Mouse (Mus musculus): ENCODE measurements around the gene Cacnb4. TPM values are rescaled to one million over a fixed set of nuclear protein-coding genes. Genes with fewer than 3 reads are reported as not detected.

The Cacnb4 gene
- polyA plus RNA-seq, 1 experiment from 2014 or later, result 1.3 TPM

GRCm38 (mm10) chr2:52512206-52512605 is 164.4 kb downstream of the Cacnb4 start:
- WGBS, result 61% methylated on average over 3 of the region's 3 CpGs
- H3K4me2 ChIP-seq, result no peak overlapping the region; the same call in 1 of the 2 replicates

GRCm38 (mm10) chr2:52511799-52512198 is 164.8 kb downstream of the Cacnb4 start:
- Histone ChIP-seq H3K4me2 (no peak overlapping the region; the same call in 1 of the 2 replicates), H3K36me3 (no peaks in the 10 kb centered on the region), H3K4me3 (no peak overlapping the region), H3K4me1 (peaks cover 6% of the 10 kb centered on the region; the same call in 1 of the 2 replicates), H3K27me3 (peaks cover 5% of the 10 kb centered on the region; the same call in 1 of the 2 replicates), H3K9me3 (no peaks in the 10 kb centered on the region), H3K27ac (no peak overlapping the region), H3K9ac (no peak overlapping the region)
- WGBS, result 39% methylated on average over 13 of the region's 13 CpGs
- ATAC-seq (ENCODE audit: insufficient number of reproducible peaks, insufficient read depth, low FRiP score, low TSS enrichment, low read depth), result no peak

More at GRCm38 (mm10) chr2:52512206-52512605, 164.4 kb downstream of the Cacnb4 start:
- Histone ChIP-seq H3K27me3 (peaks cover 5% of the 10 kb centered on the region; the same call in 1 of the 2 replicates), H3K9me3 (no peaks in the 10 kb centered on the region), H3K4me1 (peaks cover 6% of the 10 kb centered on the region; the same call in 1 of the 2 replicates), H3K27ac (no peak overlapping the region), H3K9ac (no peak overlapping the region), H3K36me3 (no peaks in the 10 kb centered on the region), H3K4me3 (no peak overlapping the region)
- ATAC-seq (ENCODE audit: insufficient number of reproducible peaks, insufficient read depth, low FRiP score, low TSS enrichment, low read depth), result no peak

- ATAC-seq (ENCODE audit: insufficient number of reproducible peaks, insufficient read depth, low FRiP score, low TSS enrichment, low read depth), result no peak
- Histone ChIP-seq H3K4me1 (no peaks in the 10 kb centered on the region), H3K9ac (no peak overlapping the region), H3K27me3 (peaks cover 5% of the 10 kb centered on the region; the same call in 1 of the 2 replicates), H3K9me3 (no peaks in the 10 kb centered on the region), H3K4me2 (no peak overlapping the region), H3K27ac (no peak overlapping the region), H3K4me3 (no peak overlapping the region), H3K36me3 (no peaks in the 10 kb centered on the region)
- WGBS, result 65% methylated on average over 19 of the region's 19 CpGs
These were observed 166.7 kb downstream of the Cacnb4 start for GRCm38 (mm10) chr2:52509779-52510500.

- Histone ChIP-seq H3K27me3 (0 out of 2 replicates have a peak, but pooled peaks cover 5% of the 10 kb centered on the region), H3K4me3 (no peak overlapping the region), H3K4me2 (no peak overlapping the region), H3K9ac (no peak overlapping the region), H3K27ac (no peak overlapping the region), H3K36me3 (no peaks in the 10 kb centered on the region), H3K4me1 (no peaks in the 10 kb centered on the region), H3K9me3 (no peaks in the 10 kb centered on the region)
- 68% methylated on average over 2 of the region's 2 CpGs for WGBS
- no peak for ATAC-seq (ENCODE audit: insufficient number of reproducible peaks, insufficient read depth, low FRiP score, low TSS enrichment, low read depth)
These were observed 171.5 kb downstream of the Cacnb4 start for GRCm38 (mm10) chr2:52505164-52505563.

- Histone ChIP-seq H3K27me3 (0 out of 2 replicates have a peak, but pooled peaks cover 2% of the 10 kb centered on the region), H3K27ac (no peak overlapping the region), H3K9me3 (no peaks in the 10 kb centered on the region), H3K4me2 (no peak overlapping the region), H3K4me1 (peaks cover 3% of the 10 kb centered on the region; the same call in 1 of the 2 replicates), H3K9ac (no peak overlapping the region), H3K36me3 (no peaks in the 10 kb centered on the region), H3K4me3 (no peak overlapping the region)
- ATAC-seq (ENCODE audit: insufficient number of reproducible peaks, insufficient read depth, low FRiP score, low TSS enrichment, low read depth), result no peak
- 81% methylated on average over 3 of the region's 3 CpGs for WGBS
These were observed 171.9 kb downstream of the Cacnb4 start for GRCm38 (mm10) chr2:52504762-52505161.

GRCm38 (mm10) chr2:52499849-52500262 is 176.8 kb downstream of the Cacnb4 start:
- Histone ChIP-seq H3K36me3 (no peaks in the 10 kb centered on the region), H3K4me2 (no peak overlapping the region), H3K27me3 (no peaks in the 10 kb centered on the region), H3K4me3 (no peak overlapping the region), H3K9me3 (no peaks in the 10 kb centered on the region), H3K9ac (no peak overlapping the region), H3K4me1 (peaks cover 13% of the 10 kb centered on the region), H3K27ac (no peak overlapping the region)
- 65% methylated on average over 6 of the region's 6 CpGs for WGBS
- ATAC-seq (ENCODE audit: insufficient number of reproducible peaks, insufficient read depth, low FRiP score, low TSS enrichment, low read depth), result no peak

GRCm38 (mm10) chr2:52499101-52499537 is 177.5 kb downstream of the Cacnb4 start:
- H3K4me2 ChIP-seq, result no peak overlapping the region
- H3K36me3 ChIP-seq, result no peaks in the 10 kb centered on the region
- H3K4me1 ChIP-seq, result peaks cover 20% of the 10 kb centered on the region
- no peak overlapping the region for H3K4me3 ChIP-seq
- no peak overlapping the region for H3K27ac ChIP-seq
- H3K9me3 ChIP-seq, result no peaks in the 10 kb centered on the region
- no peaks in the 10 kb centered on the region for H3K27me3 ChIP-seq
- WGBS, result 78% methylated on average over 12 of the region's 12 CpGs
- no peak overlapping the region for H3K9ac ChIP-seq
- no peak for ATAC-seq (ENCODE audit: insufficient number of reproducible peaks, insufficient read depth, low FRiP score, low TSS enrichment, low read depth)

- Histone ChIP-seq H3K27me3 (no peaks in the 10 kb centered on the region), H3K4me1 (peaks cover 24% of the 10 kb centered on the region), H3K36me3 (no peaks in the 10 kb centered on the region), H3K4me2 (no peak overlapping the region), H3K9me3 (no peaks in the 10 kb centered on the region), H3K4me3 (no peak overlapping the region), H3K9ac (no peak overlapping the region), H3K27ac (no peak overlapping the region)
- ATAC-seq (ENCODE audit: insufficient number of reproducible peaks, insufficient read depth, low FRiP score, low TSS enrichment, low read depth), result no peak
- 62% methylated on average over 11 of the region's 11 CpGs for WGBS
These were observed 181.4 kb downstream of the Cacnb4 start for GRCm38 (mm10) chr2:52495097-52495694.

- ATAC-seq (ENCODE audit: insufficient number of reproducible peaks, insufficient read depth, low FRiP score, low TSS enrichment, low read depth), result no peak
- Histone ChIP-seq H3K4me2 (no peak overlapping the region), H3K9ac (no peak overlapping the region), H3K27me3 (no peaks in the 10 kb centered on the region), H3K36me3 (no peaks in the 10 kb centered on the region), H3K27ac (no peak overlapping the region), H3K4me1 (peaks cover 18% of the 10 kb centered on the region), H3K4me3 (no peak overlapping the region), H3K9me3 (no peaks in the 10 kb centered on the region)
- WGBS, result 38% methylated on average over 8 of the region's 8 CpGs
These were observed 182.4 kb downstream of the Cacnb4 start for GRCm38 (mm10) chr2:52494274-52494673.

- WGBS, result 41% methylated on average over 13 of the region's 13 CpGs
- no peak overlapping the region for H3K4me2 ChIP-seq
These were observed 183.8 kb downstream of the Cacnb4 start for GRCm38 (mm10) chr2:52492867-52493266.

GRCm38 (mm10) chr2:52489840-52490239 is 186.8 kb downstream of the Cacnb4 start:
- Histone ChIP-seq H3K9me3 (no peaks in the 10 kb centered on the region), H3K27me3 (no peaks in the 10 kb centered on the region)
- 60% methylated on average over 1 of the region's 1 CpGs for WGBS

More at GRCm38 (mm10) chr2:52492867-52493266, 183.8 kb downstream of the Cacnb4 start:
- Histone ChIP-seq H3K4me3 (no peak overlapping the region), H3K36me3 (no peaks in the 10 kb centered on the region), H3K4me1 (peaks cover 18% of the 10 kb centered on the region), H3K27me3 (no peaks in the 10 kb centered on the region), H3K9ac (no peak overlapping the region), H3K9me3 (no peaks in the 10 kb centered on the region), H3K27ac (no peak overlapping the region)
- no peak for ATAC-seq (ENCODE audit: insufficient number of reproducible peaks, insufficient read depth, low FRiP score, low TSS enrichment, low read depth)

GRCm38 (mm10) chr2:52483496-52483895 is 193.1 kb downstream of the Cacnb4 start:
- Histone ChIP-seq H3K4me3 (no peak overlapping the region), H3K36me3 (no peaks in the 10 kb centered on the region), H3K4me1 (no peaks in the 10 kb centered on the region), H3K4me2 (no peak overlapping the region), H3K27ac (no peak overlapping the region), H3K27me3 (no peaks in the 10 kb centered on the region), H3K9ac (no peak overlapping the region), H3K9me3 (no peaks in the 10 kb centered on the region)
- 80% methylated on average over 5 of the region's 5 CpGs for WGBS
- ATAC-seq (ENCODE audit: insufficient number of reproducible peaks, insufficient read depth, low FRiP score, low TSS enrichment, low read depth), result no peak

More at GRCm38 (mm10) chr2:52489840-52490239, 186.8 kb downstream of the Cacnb4 start:
- H3K4me3 ChIP-seq, result no peak overlapping the region
- H3K36me3 ChIP-seq, result no peaks in the 10 kb centered on the region
- ATAC-seq (ENCODE audit: insufficient number of reproducible peaks, insufficient read depth, low FRiP score, low TSS enrichment, low read depth), result no peak
- no peak overlapping the region for H3K9ac ChIP-seq
- H3K4me1 ChIP-seq, result peaks cover 11% of the 10 kb centered on the region; the same call in 1 of the 2 replicates
- no peak overlapping the region for H3K4me2 ChIP-seq
- no peak overlapping the region for H3K27ac ChIP-seq
